Mouse (Mus musculus) heart, embryonic 11.5 days (tissue): ENCODE results near the gene Olfr218. TPM values are rescaled to one million over a fixed set of nuclear protein-coding genes. Genes with fewer than 3 reads are reported as not detected.

Source experiments
- ATAC-seq: fragments of 200-750 bp; cut with Nextera tagmentation; replicated peaks from 2 replicates; pipeline ENCODE4 v1.8.0; 2017; ENCODE audit warnings: moderate library complexity; ENCODE audit not compliant: insufficient number of reproducible peaks, low FRiP score, low TSS enrichment
- H3K27ac ChIP-seq: fragments of 300-500 bp; sonication (generic); 2 replicates; pipeline ENCODE4 v1.5.1; 2014; ENCODE audit warnings: mild to moderate bottlenecking, low read depth, low read length
- H3K27me3 ChIP-seq: fragments of 300-500 bp; sonication (generic); 2 replicates; pipeline ENCODE4 v1.6.1; 2014; ENCODE audit warnings: mild to moderate bottlenecking, low read length, mixed read lengths; ENCODE audit not compliant: control insufficient read depth, insufficient read depth
- H3K36me3 ChIP-seq: fragments of 300-500 bp; sonication (generic); 2 replicates; pipeline ENCODE4 v1.6.1; 2014; ENCODE audit warnings: mild to moderate bottlenecking, low read length, moderate library complexity, mixed read lengths; ENCODE audit not compliant: control insufficient read depth, insufficient read depth
- H3K4me1 ChIP-seq: fragments of 300-500 bp; sonication (generic); 2 replicates; pipeline ENCODE4 v1.6.1; 2014; ENCODE audit warnings: low read length; ENCODE audit not compliant: control insufficient read depth, insufficient read depth
- H3K4me2 ChIP-seq: fragments of 300-500 bp; sonication (generic); 2 replicates; pipeline ENCODE4 v1.6.1; 2014; ENCODE audit warnings: mild to moderate bottlenecking, moderate library complexity
- H3K4me3 ChIP-seq: fragments of 300-500 bp; sonication (generic); 2 replicates; pipeline ENCODE4 v1.5.1; 2014; ENCODE audit warnings: low read depth, low read length
- H3K9ac ChIP-seq: fragments of 300-500 bp; sonication (generic); 2 replicates; pipeline ENCODE4 v1.6.1; 2014; ENCODE audit warnings: mild to moderate bottlenecking, low read depth, low read length, moderate library complexity
- H3K9me3 ChIP-seq: fragments of 300-500 bp; sonication (generic); replicated peaks from 2 replicates; pipeline ENCODE4 v1.6.1; 2016; ENCODE audit warnings: low read length; ENCODE audit not compliant: control insufficient read depth
- WGBS: fragments of 180-500 bp; shearing (Covaris S2); extraction: QIAGEN DNeasy Blood & Tissue Kit; methylation state at CpG from one replicate; pipeline ENCODE4 v1.1.7; 2014; ENCODE audit not compliant: insufficient replicate concordance; 5-methylcytosine and 5-hydroxymethylcytosine counted together
- polyA plus RNA-seq: library from polyadenylated mRNA; unstranded; fragments of >200 nt; fragmentation: Nextera tagmentation; extraction: Ambion mirVana; gene quantifications from 2 replicates; pipeline ENCODE4 v1.2.1, GENCODE M21; 2014

Olfr218 gene
- polyA plus RNA-seq, 1 experiment from 2014 or later, result not detected

DNA sequence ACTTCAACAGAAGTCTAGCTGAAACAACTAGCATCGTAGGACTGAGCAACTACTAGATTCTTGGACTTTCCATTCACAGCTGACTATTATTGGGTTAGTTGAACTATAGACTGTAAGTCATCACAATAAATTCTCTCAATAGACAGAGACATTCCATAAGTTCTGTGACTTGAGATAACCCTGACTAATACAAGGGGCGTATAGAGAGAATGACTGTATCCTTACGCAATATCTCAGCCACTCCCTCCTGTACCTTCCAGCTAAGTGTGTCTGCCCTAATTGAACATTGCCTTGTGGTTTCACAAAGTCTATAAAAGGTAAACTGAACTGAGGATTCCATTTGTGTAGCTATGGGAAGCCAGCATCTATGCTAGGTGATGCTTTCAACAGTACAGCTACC, 52.3 kb downstream of the Olfr218 start:
- Histone ChIP-seq H3K4me2 (no peak overlapping the region), H3K4me1 (no peaks in the 10 kb centered on the region), H3K36me3 (no peaks in the 10 kb centered on the region), H3K27ac (no peak overlapping the region), H3K4me3 (no peak overlapping the region), H3K27me3 (no peaks in the 10 kb centered on the region), H3K9ac (no peak overlapping the region), H3K9me3 (no peaks in the 10 kb centered on the region)
- 81% methylated on average over 3 of the region's 3 CpGs for WGBS
- no peak for ATAC-seq

Other genes with a start within 250 kb of the Olfr218 start
- not detected in 2 replicates for gene Olfr16, start 247.4 kb upstream of the Olfr218 start, polyA plus RNA-seq
- not detected in 2 replicates for gene Olfr1408, start 60.4 kb upstream of the Olfr218 start, polyA plus RNA-seq
- gene Olfr1406, start 7.2 kb upstream of the Olfr218 start, polyA plus RNA-seq, result not detected in 2 replicates
- not detected in 2 replicates for gene Olfr1404, start 14.6 kb downstream of the Olfr218 start, polyA plus RNA-seq
- gene Fcer1a, start 29.4 kb downstream of the Olfr218 start, polyA plus RNA-seq, result not detected in 2 replicates
- gene Olfr418, start 68.2 kb downstream of the Olfr218 start, polyA plus RNA-seq, result not detected in 2 replicates
- not detected in 2 replicates for gene Mptx2, start 80.0 kb downstream of the Olfr218 start, polyA plus RNA-seq
- 5.0 and 5.5 TPM in 2 replicates for gene Ackr1, start 135.9 kb downstream of the Olfr218 start, polyA plus RNA-seq
- 1.9 and 3.1 TPM in 2 replicates for gene Aim2, start 153.1 kb downstream of the Olfr218 start, polyA plus RNA-seq
- gene Cadm3, start 169.9 kb downstream of the Olfr218 start, polyA plus RNA-seq, result 1.3 TPM in 2 replicates